Mouse (Mus musculus) midbrain, embryonic 12.5 days (tissue): ENCODE data around the gene Tasp1. TPM values are rescaled to one million over a fixed set of nuclear protein-coding genes. Genes with fewer than 3 reads are reported as not detected.

Experiments
- ATAC-seq: fragments of 200-750 bp; cut with Nextera tagmentation; 2 replicates; pipeline ENCODE4 v1.8.0; 2017; ENCODE audit warnings: low read depth, moderate TSS enrichment, moderate library complexity; ENCODE audit not compliant: low FRiP score
- H3K27ac ChIP-seq: fragments of 300-500 bp; sonication (generic); replicated peaks from 2 replicates; pipeline ENCODE4 v1.5.1; 2016; ENCODE audit warnings: mild to moderate bottlenecking
- H3K27me3 ChIP-seq: fragments of 300-500 bp; sonication (generic); 2 replicates; pipeline ENCODE4 v1.6.1; 2016; ENCODE audit warnings: mild to moderate bottlenecking
- H3K36me3 ChIP-seq: fragments of 300-500 bp; sonication (generic); 2 replicates; pipeline ENCODE4 v1.6.1; 2016
- H3K4me1 ChIP-seq: fragments of 300-500 bp; sonication (generic); 2 replicates; pipeline ENCODE4 v1.6.1; 2016
- H3K4me2 ChIP-seq: fragments of 300-500 bp; sonication (generic); replicated peaks from 2 replicates; pipeline ENCODE4 v1.6.1; 2016; ENCODE audit warnings: mild to moderate bottlenecking, moderate library complexity
- H3K4me3 ChIP-seq: fragments of 300-500 bp; sonication (generic); 2 replicates; pipeline ENCODE4 v1.5.1; 2016; ENCODE audit warnings: mild to moderate bottlenecking
- H3K9ac ChIP-seq: fragments of 300-500 bp; sonication (generic); replicated peaks from 2 replicates; pipeline ENCODE4 v1.6.1; 2016; ENCODE audit warnings: mild to moderate bottlenecking, moderate library complexity
- H3K9me3 ChIP-seq: fragments of 300-500 bp; sonication (generic); 2 replicates; pipeline ENCODE4 v1.6.1; 2016; ENCODE audit warnings: mild to moderate bottlenecking
- WGBS: fragments of 180-500 bp; shearing (Covaris S2); methylation state at CpG from one replicate; pipeline ENCODE4 v1.1.7; 2016; 5-methylcytosine and 5-hydroxymethylcytosine counted together
- polyA plus RNA-seq: library from polyadenylated mRNA; unstranded; fragments of >200 nt; fragmentation: Nextera tagmentation; extraction: Ambion mirVana; gene quantifications from 2 replicates; pipeline ENCODE4 v1.2.1, GENCODE M21; 2016

Tasp1 gene
- polyA plus RNA-seq, result 16.4 and 16.7 TPM in 2 replicates

- Histone ChIP-seq H3K36me3 (no peaks in the 10 kb centered on the region), H3K4me1 (peaks cover 7% of the 10 kb centered on the region; the same call in 1 of the 2 replicates), H3K4me2 (peak within 1 kb of the TSS; percentile 77), H3K9ac (peak within 1 kb of the TSS; percentile 88), H3K9me3 (no peaks in the 10 kb centered on the region), H3K27me3 (no peaks in the 10 kb centered on the region), H3K4me3 (peak within 1 kb of the TSS; percentile 91), H3K27ac (peak within 1 kb of the TSS; percentile 89)
- peak; percentile 100 for ATAC-seq
- WGBS, result under 1% methylated on average over 68 of the region's 68 CpGs
Measured at GRCm38 (mm10) chr2:140066353-140067314, at the start of gene Tasp1. Tasp1 (minus strand) TSS chr2:140066805.

- Histone ChIP-seq H3K9me3 (no peaks in the 10 kb centered on the region), H3K4me3 (no peak overlapping the region), H3K27me3 (no peaks in the 10 kb centered on the region), H3K4me2 (no peak overlapping the region), H3K9ac (no peak overlapping the region), H3K27ac (no peak overlapping the region), H3K4me1 (no peaks in the 10 kb centered on the region), H3K36me3 (no peaks in the 10 kb centered on the region)
- 89% methylated on average over 8 of the region's 8 CpGs for WGBS
- no peak for ATAC-seq
Measured at GRCm38 (mm10) chr2:140113851-140114250, 47.2 kb upstream of the Tasp1 start.

GRCm38 (mm10) chr2:140108945-140109344 is 42.3 kb upstream of the Tasp1 start:
- WGBS, result 50% methylated on average over 1 of the region's 1 CpGs
- Histone ChIP-seq H3K4me1 (no peaks in the 10 kb centered on the region), H3K36me3 (no peaks in the 10 kb centered on the region), H3K27ac (no peak overlapping the region), H3K4me2 (no peak overlapping the region), H3K9ac (no peak overlapping the region), H3K9me3 (no peaks in the 10 kb centered on the region), H3K4me3 (no peak overlapping the region), H3K27me3 (no peaks in the 10 kb centered on the region)
- ATAC-seq, result no peak

GRCm38 (mm10) chr2:140107641-140108040 is 41.0 kb upstream of the Tasp1 start:
- Histone ChIP-seq H3K4me3 (no peak overlapping the region), H3K4me2 (no peak overlapping the region), H3K9ac (no peak overlapping the region), H3K9me3 (no peaks in the 10 kb centered on the region), H3K27me3 (no peaks in the 10 kb centered on the region), H3K4me1 (no peaks in the 10 kb centered on the region), H3K36me3 (no peaks in the 10 kb centered on the region), H3K27ac (no peak overlapping the region)
- 97% methylated on average over 4 of the region's 4 CpGs for WGBS
- ATAC-seq, result no peak

- Histone ChIP-seq H3K27ac (no peak overlapping the region), H3K27me3 (no peaks in the 10 kb centered on the region), H3K4me3 (no peak overlapping the region), H3K36me3 (no peaks in the 10 kb centered on the region), H3K4me2 (no peak overlapping the region), H3K9ac (no peak overlapping the region), H3K4me1 (no peaks in the 10 kb centered on the region), H3K9me3 (no peaks in the 10 kb centered on the region)
- ATAC-seq, result no peak
- 82% methylated on average over 3 of the region's 3 CpGs for WGBS
Measured at GRCm38 (mm10) chr2:140104951-140105350, 38.3 kb upstream of the Tasp1 start.

GRCm38 (mm10) chr2:140100551-140101474 is 34.2 kb upstream of the Tasp1 start:
- Histone ChIP-seq H3K4me3 (no peak overlapping the region), H3K9ac (no peak overlapping the region), H3K9me3 (no peaks in the 10 kb centered on the region), H3K36me3 (no peaks in the 10 kb centered on the region), H3K27ac (no peak overlapping the region), H3K4me1 (no peaks in the 10 kb centered on the region), H3K4me2 (no peak overlapping the region), H3K27me3 (no peaks in the 10 kb centered on the region)
- no peak for ATAC-seq
- WGBS, result 86% methylated on average over 3 of the region's 3 CpGs

GRCm38 (mm10) chr2:140099971-140100370 is 33.4 kb upstream of the Tasp1 start:
- Histone ChIP-seq H3K36me3 (no peaks in the 10 kb centered on the region), H3K27ac (no peak overlapping the region)

GRCm38 (mm10) chr2:140097131-140097591 is 30.6 kb upstream of the Tasp1 start:
- WGBS, result 76% methylated on average over 3 of the region's 3 CpGs
- Histone ChIP-seq H3K27ac (no peak overlapping the region), H3K4me3 (no peak overlapping the region), H3K27me3 (no peaks in the 10 kb centered on the region), H3K9ac (no peak overlapping the region), H3K4me2 (no peak overlapping the region), H3K36me3 (no peaks in the 10 kb centered on the region), H3K4me1 (no peaks in the 10 kb centered on the region), H3K9me3 (no peaks in the 10 kb centered on the region)
- no peak for ATAC-seq

More at GRCm38 (mm10) chr2:140099971-140100370, 33.4 kb upstream of the Tasp1 start:
- Histone ChIP-seq H3K4me3 (no peak overlapping the region), H3K4me2 (no peak overlapping the region), H3K4me1 (no peaks in the 10 kb centered on the region), H3K9me3 (no peaks in the 10 kb centered on the region), H3K9ac (no peak overlapping the region), H3K27me3 (no peaks in the 10 kb centered on the region)
- no peak for ATAC-seq
- WGBS, result 90% methylated on average over 3 of the region's 3 CpGs

GRCm38 (mm10) chr2:140096034-140096433 is 29.4 kb upstream of the Tasp1 start:
- H3K27me3 ChIP-seq, result no peaks in the 10 kb centered on the region
- H3K36me3 ChIP-seq, result no peaks in the 10 kb centered on the region
- 91% methylated on average over 5 of the region's 5 CpGs for WGBS
- no peak overlapping the region for H3K27ac ChIP-seq
- no peak for ATAC-seq
- no peak overlapping the region for H3K4me3 ChIP-seq
- no peaks in the 10 kb centered on the region for H3K4me1 ChIP-seq
- H3K4me2 ChIP-seq, result no peak overlapping the region
- H3K9ac ChIP-seq, result no peak overlapping the region
- H3K9me3 ChIP-seq, result no peaks in the 10 kb centered on the region

GRCm38 (mm10) chr2:140093433-140093832 is 26.8 kb upstream of the Tasp1 start:
- H3K9me3 ChIP-seq, result no peaks in the 10 kb centered on the region
- H3K27me3 ChIP-seq, result no peaks in the 10 kb centered on the region
- H3K27ac ChIP-seq, result no peak overlapping the region
- H3K4me2 ChIP-seq, result no peak overlapping the region
- H3K4me1 ChIP-seq, result no peaks in the 10 kb centered on the region
- WGBS, result 94% methylated on average over 5 of the region's 5 CpGs
- H3K36me3 ChIP-seq, result no peaks in the 10 kb centered on the region
- no peak overlapping the region for H3K4me3 ChIP-seq
- H3K9ac ChIP-seq, result no peak overlapping the region
- no peak for ATAC-seq

GRCm38 (mm10) chr2:140084245-140084644 is 17.6 kb upstream of the Tasp1 start:
- H3K9ac ChIP-seq, result no peak overlapping the region
- no peak for ATAC-seq
- no peaks in the 10 kb centered on the region for H3K27me3 ChIP-seq
- 0 out of 2 replicates have a peak, but pooled peaks cover 4% of the 10 kb centered on the region for H3K4me1 ChIP-seq
- no peak overlapping the region for H3K27ac ChIP-seq
- H3K36me3 ChIP-seq, result no peaks in the 10 kb centered on the region
- H3K4me3 ChIP-seq, result no peak overlapping the region
- 88% methylated on average over 7 of the region's 7 CpGs for WGBS
- no peaks in the 10 kb centered on the region for H3K9me3 ChIP-seq
- no peak overlapping the region for H3K4me2 ChIP-seq
